Mouse (Mus musculus): ENCODE measurements around the gene Fiz1.

- TF ChIP-seq CTCF (IDR thresholded peaks at IDR 0.05; ENCODE audit: low read depth, low read length) = no peak
- no peak for TF ChIP-seq POLR2A (IDR thresholded peaks at IDR 0.05; ENCODE audit: extremely low read depth, insufficient read depth, low read length)
These were observed 15.0 kb upstream of the Fiz1 start for GRCm38 (mm10) chr7:5029543-5029942.

Measured in liver, adult 2 months (tissue).